Mouse (Mus musculus) hematopoietic stem cell, adult 5-6 weeks (primary cell): ENCODE measurements around the gene Ptprn2. TPM values are rescaled to one million over a fixed set of nuclear protein-coding genes. Genes with fewer than 3 reads are reported as not detected.

ENCODE experiments used
- ATAC-seq, 2 experiments: fragments of 125-278 bp in 1 of 2; replicated peaks in 1 of 2; 2 replicates each; pipeline ENCODE4 v1.8.0; 2016 to 2017; ENCODE audit warnings: inconsistent platforms in 2 of 2, mild to moderate bottlenecking in 2 of 2, moderate number of reproducible peaks in 2 of 2, low read depth in 1 of 2, moderate TSS enrichment in 1 of 2; ENCODE audit not compliant: low FRiP score in 2 of 2, poor library complexity in 2 of 2, severe bottlenecking in 2 of 2, insufficient read depth in 1 of 2, low TSS enrichment in 1 of 2
- total RNA-seq: library from RNA; stranded (forward); fragments of 172-1452, 232-1000 nt; gene quantifications from 2 replicates; pipeline ENCODE4 v1.2.3, GENCODE M21; 2017

The Ptprn2 gene
- total RNA-seq, 1 experiment from 2014 or later: not detected

DNA sequence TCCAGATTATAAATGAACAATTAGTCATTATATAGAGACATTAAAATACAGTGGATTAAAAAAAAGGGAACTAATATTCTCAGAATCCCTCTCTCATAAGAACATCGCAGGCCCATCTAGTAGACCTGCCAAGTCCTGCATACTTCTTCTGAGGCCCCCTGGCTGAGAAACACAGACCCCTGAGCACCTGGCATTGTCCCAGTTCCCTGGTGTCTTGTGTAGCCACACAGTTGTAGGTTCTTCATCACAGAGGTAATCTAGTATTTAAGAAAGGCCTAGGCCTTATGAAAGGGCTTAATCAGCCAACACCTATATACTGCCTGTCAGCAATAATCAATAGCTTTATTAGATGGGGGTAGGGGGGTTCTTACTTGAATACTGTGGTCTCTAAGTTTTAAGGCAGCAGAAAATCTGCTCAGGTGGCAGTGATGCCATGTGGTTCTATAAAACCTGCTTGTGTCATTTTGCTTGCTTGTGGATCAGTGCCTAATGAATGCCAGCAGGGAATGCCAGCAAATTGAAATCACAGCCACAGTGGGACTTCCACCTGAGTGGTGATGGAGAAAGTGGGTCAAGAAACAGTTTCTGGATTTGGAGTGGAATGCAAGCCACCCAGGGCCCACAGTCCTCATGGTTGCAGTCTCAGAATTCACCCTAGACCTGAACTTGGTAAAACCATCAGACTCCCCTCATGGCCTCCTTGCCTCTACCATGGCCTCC is 388.5 kb downstream of the Ptprn2 start:
- no peak for ATAC-seq

DNA sequence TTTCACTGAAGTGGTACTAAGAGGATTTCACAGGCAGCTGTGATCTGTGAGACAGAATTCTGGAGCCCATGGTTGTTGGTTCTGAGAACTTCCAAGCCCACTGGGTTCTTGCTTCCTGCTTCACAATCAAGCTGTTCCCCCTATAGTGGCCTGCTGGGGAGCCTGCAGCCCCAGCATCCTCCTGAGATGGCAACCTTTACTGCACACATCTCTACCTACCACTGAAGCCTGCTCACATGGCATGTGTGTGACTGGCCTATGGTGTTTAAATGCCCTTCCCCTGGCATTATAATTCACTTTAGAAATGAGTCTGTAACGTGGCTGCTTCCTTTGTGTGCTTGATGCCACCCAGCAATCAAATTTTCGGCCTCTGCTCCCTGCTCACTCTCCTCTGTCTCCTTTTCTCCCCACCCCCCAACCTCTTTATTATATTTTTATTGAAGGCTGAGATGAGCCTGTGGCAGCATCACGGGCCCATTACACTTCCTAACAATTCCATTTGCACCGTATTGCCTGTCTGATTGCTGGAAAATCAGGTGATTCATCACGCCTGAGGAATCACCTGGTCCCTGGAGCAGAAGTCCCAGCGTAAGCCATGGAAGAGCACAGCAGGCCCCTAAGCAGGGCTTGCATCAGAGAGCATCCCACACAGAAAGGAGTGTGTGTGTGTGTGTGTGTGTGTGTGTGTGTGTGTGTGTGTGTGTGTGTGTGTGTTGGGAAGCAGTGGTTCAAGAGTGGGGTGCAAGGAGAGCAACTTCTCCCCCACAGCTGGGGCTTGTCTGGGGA is 402.2 kb downstream of the Ptprn2 start:
- ATAC-seq: no peak

DNA sequence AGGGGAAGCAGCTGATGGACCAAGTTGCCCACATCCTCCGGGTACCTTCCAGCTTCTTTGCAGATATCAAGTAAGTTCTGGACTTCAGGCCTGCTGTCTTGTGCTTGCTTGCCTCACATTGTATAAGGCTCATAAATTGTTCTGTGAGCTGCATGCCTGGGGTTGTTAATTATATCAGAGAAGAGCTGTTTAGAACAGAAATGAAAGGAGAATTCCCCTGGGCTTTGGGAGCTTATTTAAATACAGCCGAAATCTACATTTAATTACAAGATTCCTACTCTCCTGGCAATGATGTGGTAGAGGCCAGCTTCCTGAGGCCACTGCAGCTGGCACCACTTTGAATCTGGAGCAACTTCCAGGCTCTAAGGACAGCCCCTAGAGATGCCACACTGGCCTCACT is 403.3 kb downstream of the Ptprn2 start:
- no peak for ATAC-seq

DNA sequence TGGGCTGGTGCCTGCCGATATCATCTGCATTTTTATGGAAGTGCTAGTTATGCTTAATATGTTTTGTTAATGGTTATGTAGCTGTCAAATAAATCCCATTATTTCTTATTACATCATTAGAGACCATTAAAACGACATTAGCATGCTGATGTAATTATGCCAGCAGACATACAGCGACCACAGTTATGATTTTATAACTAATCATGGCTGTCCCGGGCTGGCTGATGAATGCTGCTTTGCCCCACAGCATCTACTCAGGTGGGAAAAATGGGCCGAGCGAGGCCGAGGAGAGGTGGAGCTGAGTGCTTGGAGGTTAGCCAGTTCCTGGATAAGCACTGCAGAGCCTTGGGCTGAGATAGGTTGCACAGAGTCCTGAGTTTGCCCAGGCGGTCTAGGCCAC is 407.1 kb downstream of the Ptprn2 start:
- ATAC-seq: no peak

DNA sequence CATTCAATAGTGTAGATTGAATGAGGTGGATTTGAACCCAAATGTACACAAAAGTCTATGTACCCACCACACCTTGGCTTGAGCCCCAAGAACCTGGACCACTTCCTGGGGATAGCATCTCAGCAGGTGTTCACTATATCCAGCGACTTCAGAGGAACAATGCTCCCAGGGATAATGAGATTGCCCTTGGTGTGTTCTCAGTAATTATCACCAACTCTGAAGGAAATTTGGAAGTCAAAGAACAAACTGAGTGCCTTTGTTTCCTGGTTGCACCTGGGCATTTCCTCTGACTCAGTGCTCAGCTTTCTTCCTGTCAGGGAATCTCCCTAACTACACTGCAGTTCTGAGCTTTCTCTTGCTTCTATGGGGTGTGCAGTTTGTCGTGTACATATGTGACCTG is 411.1 kb downstream of the Ptprn2 start:
- ATAC-seq: no peak

DNA sequence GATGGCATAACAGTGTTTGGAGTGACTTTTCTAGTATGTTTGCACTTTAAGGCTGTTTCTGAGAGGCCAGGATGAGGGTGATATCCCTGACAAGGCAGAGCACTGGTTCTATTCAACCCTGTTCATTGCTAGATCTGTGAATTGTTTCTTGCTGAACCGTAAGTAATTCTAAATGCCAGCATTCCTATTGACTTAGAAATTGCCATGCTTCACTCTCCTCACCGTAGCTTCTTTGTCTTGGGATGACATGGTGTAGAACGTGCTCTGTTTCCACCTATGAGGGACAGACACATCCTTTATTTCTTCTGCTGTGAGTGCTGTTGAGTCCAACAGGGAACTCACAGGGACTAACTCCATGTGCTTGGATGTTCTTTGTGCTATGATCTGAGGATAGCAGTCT is 416.3 kb downstream of the Ptprn2 start:
- no peak for ATAC-seq

DNA sequence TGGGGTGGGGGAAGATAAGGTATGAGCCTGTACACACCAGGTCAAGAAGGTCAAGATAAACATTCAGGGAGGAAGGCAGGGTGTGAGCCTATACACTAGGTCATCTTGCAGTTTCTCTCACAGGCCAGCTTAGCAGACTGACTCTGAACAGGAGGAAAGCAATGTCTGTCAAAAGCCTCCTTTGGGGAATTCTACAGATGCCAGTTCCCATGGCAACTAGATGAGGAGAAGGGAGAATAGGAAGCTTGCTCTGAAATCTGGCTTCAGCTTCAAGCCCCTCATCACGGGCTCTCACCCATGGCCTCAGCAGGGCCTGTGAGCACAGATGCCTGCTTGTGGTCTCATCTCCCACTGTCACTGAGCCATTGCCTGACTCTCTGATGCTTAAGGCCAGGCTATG is 421.9 kb downstream of the Ptprn2 start:
- no peak for ATAC-seq

DNA sequence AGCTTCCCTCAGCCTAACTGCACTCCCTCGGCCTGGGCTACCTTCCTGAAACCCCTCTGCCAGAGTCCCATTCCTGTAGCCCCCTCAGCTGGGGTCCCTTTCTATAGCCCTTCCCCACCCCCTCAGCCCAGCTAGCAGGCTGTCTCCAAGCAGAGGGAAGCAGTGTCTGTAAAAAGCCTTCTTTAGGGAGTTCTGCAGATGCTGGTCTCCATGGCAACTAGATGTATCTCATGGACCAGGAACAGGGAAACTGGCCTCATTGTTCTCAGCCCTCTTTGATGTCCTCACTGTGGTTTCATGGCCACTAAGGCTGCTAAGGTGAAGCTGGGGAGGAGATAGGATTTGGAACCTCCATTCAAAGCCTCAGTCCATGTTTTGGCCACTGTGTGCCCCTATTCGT is 423.1 kb downstream of the Ptprn2 start:
- no peak for ATAC-seq

DNA sequence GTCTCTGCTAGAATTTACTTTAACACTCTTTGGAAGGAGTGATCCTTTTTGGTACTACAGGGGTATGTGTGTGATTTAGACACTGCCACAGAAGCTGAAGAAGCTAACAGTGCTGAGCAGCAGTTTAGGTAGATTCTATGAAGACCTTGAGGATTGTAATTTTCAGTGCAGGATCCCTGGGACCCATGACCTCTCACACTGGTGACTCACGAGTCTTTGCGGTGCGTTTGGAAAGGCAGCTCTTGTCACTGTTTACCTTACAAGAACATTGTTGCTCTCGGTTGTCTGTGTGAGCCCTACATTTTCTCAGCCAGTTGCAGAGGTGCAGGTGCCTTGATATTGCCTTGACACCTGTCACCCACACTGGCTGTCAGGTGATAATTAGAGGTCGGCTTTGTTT is 431.3 kb downstream of the Ptprn2 start:
- no peak for ATAC-seq

DNA sequence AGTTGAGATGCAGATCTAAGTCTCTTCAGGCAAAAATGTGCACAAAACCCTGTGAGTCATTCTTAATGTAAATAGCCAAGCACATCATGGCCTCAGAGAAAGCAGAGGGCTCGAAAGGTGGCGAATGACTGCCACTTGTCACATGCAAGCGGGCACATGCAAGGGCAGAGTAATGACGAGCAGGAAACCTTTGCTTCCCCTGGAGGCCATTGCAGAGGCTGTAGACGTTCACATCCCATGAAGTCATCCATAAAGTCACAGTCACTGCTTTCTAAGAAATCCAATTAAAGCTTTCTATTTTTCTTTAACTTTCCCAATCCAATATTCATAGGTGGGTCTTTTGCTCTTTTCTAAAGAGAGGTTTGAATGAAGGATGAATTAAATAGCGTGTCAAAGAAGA is 433.7 kb downstream of the Ptprn2 start:
- no peak for ATAC-seq

DNA sequence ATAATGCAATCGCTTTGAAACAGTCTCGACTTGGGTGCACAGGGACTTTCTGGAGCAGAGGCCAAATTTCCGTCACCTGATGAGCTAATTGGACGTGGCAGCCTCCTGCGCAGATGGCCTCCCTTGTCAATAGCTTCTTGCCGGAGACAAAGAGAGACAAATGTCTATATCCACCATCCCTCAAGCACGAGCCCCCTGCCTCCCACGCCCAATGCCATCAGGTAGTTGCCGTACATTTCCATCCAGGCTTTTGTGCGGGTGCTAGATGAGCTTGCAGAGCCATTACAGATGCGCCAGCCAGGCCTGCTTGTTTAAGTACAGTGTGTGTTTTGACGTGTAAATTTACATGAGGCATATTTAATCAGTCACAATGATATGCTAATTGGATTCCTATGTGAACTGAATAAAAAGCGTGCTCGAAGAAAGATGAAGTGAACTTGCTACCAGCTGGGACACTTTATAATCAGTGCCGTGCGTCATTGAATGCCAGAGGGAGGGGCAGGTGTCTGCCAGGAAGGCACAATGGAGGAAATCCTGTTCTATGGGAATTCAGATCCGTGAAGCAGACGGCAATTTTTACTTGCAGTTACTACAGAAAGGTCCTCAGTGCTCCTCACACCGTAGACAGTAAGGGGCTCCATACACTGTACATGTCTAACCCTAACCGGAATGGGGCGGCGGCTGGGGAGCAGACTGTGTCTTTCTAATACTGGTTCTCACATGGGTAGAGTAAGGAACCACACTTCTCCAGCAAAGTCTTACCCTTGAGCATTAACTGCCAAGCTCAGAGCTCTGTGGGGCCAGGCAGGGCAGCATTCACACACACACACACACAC is 434.4 kb downstream of the Ptprn2 start:
- ATAC-seq: no peak

DNA sequence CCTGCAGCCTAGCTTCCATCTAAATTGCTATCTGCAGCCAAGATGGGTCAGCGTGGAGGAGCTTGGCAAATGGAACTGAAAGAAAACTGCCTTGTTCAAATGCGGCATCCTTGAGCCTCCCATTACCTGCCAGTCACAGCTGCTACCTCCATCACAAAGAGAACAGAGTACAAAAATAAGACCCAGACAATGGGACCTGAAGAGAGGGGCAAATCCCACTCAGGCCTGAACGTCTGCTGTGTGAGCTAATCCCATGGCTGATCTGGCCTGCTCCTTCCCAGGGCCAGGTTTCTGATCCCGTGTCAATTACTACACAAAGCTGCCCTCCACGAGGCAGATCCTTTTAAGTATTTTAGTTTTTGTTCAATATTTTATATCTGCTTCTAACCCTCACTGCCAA is 441.6 kb downstream of the Ptprn2 start:
- no peak for ATAC-seq

DNA sequence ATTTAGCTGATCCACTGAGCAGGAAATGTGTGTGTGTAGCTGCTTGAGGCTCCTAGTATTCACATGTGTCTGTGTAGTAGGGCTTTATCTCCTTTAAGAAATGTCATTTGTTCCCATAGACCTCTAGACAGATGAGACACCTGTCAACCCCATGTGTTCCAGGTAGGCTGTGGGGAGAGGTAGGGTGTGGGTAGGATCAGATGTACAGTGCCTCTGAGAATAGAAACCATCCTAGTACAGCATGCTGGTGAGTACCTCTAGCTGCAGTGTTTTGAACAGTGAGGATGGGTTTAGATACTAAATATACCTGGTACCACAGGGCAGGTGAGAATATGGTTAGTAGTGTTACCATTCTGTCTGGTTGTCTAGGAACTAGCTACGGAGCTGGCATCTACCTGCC is 442.0 kb downstream of the Ptprn2 start:
- ATAC-seq: no peak

DNA sequence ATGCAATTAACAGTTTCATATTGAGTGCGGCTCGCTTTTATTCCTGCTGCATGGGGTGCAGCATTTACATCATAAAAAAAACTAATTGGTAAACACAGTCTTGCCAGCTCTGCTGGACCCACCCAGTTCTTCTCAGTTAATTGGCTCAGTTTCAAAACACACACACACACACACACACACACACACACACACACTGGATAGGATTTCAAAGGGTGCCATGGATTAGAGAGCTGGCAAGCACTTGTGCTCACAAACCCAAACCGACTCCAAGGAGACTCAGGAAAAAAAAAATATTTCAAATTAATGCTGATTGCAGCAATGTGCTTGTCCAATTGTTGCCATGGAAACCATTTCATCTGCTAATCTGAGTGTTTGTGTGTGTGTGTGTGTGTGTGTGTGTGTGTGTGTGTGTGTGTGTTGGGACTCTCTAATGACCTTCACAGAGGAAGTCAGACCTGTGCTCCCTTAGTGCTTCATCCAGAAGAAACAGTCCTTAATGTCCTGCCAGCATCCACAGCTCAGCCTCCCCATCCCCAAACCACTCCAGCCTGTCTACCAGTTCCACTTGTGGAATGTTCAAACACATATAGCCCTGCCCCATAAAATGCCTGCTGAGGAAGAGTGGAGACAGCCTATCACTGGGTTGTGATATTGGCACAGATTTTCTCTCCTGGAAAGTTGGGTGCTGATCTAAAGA is 452.8 kb downstream of the Ptprn2 start:
- no peak for ATAC-seq

DNA sequence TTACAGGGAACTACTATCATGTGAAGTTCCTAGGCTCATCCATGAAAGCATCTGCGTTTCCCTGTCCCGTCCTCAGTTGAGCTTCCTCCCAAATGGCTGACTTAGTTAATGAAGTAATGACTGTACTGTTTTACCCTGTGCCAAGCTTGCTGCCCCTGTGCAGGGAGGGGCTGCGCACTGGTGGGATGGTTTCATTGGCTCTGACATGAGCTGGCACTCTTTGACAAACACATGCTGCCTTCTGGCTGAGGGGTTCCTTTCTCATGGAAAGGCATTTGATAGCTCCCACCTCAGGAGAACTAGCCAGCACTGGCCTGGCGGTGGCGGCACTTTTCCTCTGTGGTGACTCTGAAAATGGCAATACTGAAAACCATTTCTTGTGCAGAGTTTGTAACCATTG is 458.4 kb downstream of the Ptprn2 start:
- no peak for ATAC-seq

DNA sequence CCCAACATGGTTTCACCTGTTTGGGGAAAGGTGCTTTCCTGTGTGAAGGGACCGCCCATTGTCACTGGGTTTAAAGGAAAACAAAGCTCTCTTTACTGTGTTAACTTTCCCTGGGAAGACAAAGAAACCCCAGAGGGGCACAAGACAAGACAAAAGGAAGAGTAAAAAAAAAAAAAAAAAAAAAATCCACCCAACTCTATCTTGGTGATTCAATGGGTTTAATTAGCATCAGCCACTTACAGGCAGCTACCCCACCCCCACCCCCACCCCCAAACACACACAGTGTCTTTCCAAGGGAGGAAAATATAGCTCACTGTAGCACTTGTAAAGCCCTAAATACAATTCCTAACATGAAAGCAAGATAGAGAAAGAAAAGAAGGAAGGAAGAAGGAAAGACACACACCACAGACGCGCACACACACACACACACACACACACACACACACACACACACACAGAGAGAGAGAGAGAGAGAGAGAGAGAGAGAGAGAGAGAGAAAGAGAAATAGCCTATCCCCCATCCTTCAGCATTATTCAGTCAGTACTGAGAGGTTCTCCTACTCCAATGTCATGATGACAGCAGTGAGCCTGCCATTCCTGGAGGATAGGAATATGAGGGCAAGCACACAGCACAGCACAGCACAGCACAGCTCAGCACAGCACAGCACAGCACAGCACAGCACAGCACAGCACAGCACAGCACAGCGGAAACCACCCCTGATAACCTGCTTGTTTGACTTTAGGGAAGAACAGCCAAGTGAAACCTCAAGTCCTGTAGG is 462.8 kb downstream of the Ptprn2 start:
- no peak for ATAC-seq

DNA sequence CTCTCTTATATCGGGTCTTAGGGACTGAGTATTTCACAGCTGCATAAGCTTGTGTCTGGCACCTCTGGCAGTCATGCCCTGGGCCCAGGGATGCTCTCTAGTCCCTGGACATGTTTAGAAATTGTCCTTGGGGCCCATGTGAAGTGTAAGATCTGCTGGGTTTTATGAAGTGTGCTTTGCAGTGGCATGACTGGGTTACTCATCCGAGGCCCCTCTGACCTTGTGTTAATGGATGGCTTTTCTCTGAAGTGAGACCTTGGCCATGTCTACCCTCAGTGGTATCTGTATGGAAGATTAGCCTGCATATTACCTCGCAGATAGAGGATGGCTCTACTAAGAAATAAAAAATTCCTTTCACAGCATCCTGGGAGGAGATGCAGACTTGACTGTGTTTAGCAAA is 464.2 kb downstream of the Ptprn2 start:
- ATAC-seq: no peak
